Mouse (Mus musculus) embryonic facial prominence, embryonic 13.5 days (tissue): ENCODE data around the gene Zfp710. TPM values are rescaled to one million over a fixed set of nuclear protein-coding genes. Genes with fewer than 3 reads are reported as not detected.
"Not testable (repeated sequence)": the region's sequence is repeated elsewhere in the genome, so short reads cannot be mapped to it uniquely, and the experiment has no call there.

Experiments used
- ATAC-seq: fragments of 200-750 bp; cut with Nextera tagmentation; 2 replicates; pipeline ENCODE4 v1.8.0; 2017; ENCODE audit warnings: low read depth; ENCODE audit not compliant: insufficient number of reproducible peaks, insufficient read depth, low FRiP score, low TSS enrichment
- H3K27ac ChIP-seq: fragments of 300-500 bp; sonication (generic); 2 replicates; pipeline ENCODE4 v1.5.1; 2015; ENCODE audit warnings: moderate library complexity, mild to moderate bottlenecking, inconsistent platforms
- H3K27me3 ChIP-seq: fragments of 300-500 bp; sonication (generic); 2 replicates; pipeline ENCODE4 v1.6.1; 2015; ENCODE audit warnings: mild to moderate bottlenecking, inconsistent platforms
- H3K36me3 ChIP-seq: fragments of 300-500 bp; sonication (generic); 2 replicates; pipeline ENCODE4 v1.6.1; 2015; ENCODE audit warnings: mild to moderate bottlenecking, inconsistent platforms
- H3K4me1 ChIP-seq: fragments of 300-500 bp; sonication (generic); 2 replicates; pipeline ENCODE4 v1.6.1; 2015; ENCODE audit warnings: inconsistent platforms
- H3K4me2 ChIP-seq: fragments of 300-500 bp; sonication (generic); 2 replicates; pipeline ENCODE4 v1.6.1; 2015; ENCODE audit warnings: moderate library complexity, mild to moderate bottlenecking, inconsistent platforms
- H3K4me3 ChIP-seq: fragments of 300-500 bp; sonication (generic); 2 replicates; pipeline ENCODE4 v1.5.1; 2015; ENCODE audit warnings: mild to moderate bottlenecking, inconsistent platforms
- H3K9ac ChIP-seq: fragments of 300-500 bp; sonication (generic); 2 replicates; pipeline ENCODE4 v1.6.1; 2015; ENCODE audit warnings: mild to moderate bottlenecking, inconsistent platforms
- H3K9me3 ChIP-seq: fragments of 300-500 bp; sonication (generic); 2 replicates; pipeline ENCODE4 v1.6.1; 2016; ENCODE audit warnings: inconsistent platforms
- WGBS: fragments of 180-500 bp; shearing (Covaris S2); methylation state at CpG from one replicate; pipeline ENCODE4 v1.1.7; 2015; ENCODE audit warnings: mixed read lengths; 5-methylcytosine and 5-hydroxymethylcytosine counted together
- polyA plus RNA-seq: library from polyadenylated mRNA; unstranded; fragments of >200 nt; fragmentation: Nextera tagmentation; extraction: Ambion mirVana; gene quantifications from 2 replicates; pipeline ENCODE4 v1.2.1, GENCODE M21; 2015

The Zfp710 gene
- 20.1 and 21.9 TPM in 2 replicates for polyA plus RNA-seq

DNA sequence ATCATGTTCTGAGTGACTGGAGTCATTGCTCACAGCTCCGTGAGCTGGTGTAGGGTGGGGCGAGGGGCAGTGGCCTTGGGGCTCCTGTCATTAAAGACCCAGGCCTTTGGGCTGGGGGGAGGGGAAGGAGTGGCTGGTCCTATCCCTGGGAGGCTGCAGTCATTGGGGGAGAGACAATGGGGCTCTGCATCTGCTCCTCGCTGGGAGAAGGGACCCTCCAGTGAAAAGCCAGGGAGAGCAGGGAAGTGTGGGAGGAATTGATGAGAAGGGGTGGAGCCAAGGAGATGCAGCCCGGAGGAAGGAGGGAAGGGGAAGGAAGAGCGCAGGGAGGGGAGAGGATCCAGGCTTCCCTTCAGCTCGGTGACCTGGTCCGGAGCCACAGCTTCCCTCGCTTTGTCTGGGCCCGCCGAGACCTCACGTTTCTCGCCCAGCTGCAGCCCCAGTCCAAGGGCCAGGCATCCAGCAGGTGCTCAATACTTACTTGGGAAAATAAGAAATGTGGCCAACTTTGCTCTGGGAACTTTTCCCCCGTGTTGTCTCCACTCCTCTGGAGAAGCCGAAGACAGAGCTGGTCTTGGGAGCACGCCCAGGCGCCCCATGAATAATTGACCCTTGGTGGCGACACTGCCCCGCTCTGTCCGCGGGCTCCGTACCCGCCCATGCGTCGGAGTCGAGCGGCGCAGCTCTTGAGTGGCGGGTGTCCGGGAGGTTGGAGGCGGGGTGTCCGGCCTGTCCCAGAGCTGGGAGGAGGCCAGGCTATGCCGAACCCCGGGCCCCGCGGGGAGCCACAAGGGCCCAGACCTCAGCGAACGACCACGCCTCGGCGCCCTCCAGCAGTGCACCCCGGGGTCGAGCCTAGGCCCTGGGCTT lies at the start of gene Zfp710:
Gene Zfp710 (plus strand): TSS at position 294 of the 870 bp plus-strand sequence.
- WGBS = under 1% methylated on average over 42 of the region's 42 CpGs

DNA sequence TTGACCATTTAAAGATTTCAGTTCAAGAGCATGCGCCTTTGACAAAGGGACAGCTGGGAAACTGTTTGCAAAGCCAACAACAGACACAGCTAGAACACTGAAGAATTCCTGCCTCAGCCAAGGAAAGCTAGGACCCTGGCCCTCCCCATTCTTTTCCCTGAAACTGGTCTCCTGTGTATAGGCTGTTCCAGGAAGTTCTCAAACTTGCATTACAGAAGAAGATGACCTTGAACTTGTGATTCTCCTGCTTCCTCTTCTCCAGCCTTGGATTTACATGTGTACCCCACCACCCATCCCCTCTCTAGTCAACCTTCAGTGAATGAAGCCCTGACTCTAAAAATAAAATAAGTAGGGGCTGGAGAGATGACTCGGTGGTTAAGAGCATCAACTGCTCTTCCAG lies 49.3 kb upstream of the Zfp710 start:
- no peak for ATAC-seq
- Histone ChIP-seq H3K4me2 (no peak overlapping the region), H3K9me3 (no peaks in the 10 kb centered on the region), H3K27ac (no peak overlapping the region), H3K4me1 (no peaks in the 10 kb centered on the region), H3K9ac (no peak overlapping the region), H3K4me3 (no peak overlapping the region), H3K27me3 (no peaks in the 10 kb centered on the region), H3K36me3 (no peaks in the 10 kb centered on the region)
- 81% methylated on average over 2 of the region's 2 CpGs for WGBS

More for the DNA sequence above, at the start of gene Zfp710:
- H3K9ac ChIP-seq = peak within 1 kb of the TSS; percentile 93
- peak within 1 kb of the TSS; percentile 82 for H3K4me3 ChIP-seq
- no peaks in the 10 kb centered on the region for H3K27me3 ChIP-seq
- no peaks in the 10 kb centered on the region for H3K36me3 ChIP-seq
- H3K4me2 ChIP-seq = peak within 1 kb of the TSS; percentile 89
- peak within 1 kb of the TSS; percentile 98 for H3K27ac ChIP-seq
- H3K4me1 ChIP-seq = peaks cover 34% of the 10 kb centered on the region
- H3K9me3 ChIP-seq = no peaks in the 10 kb centered on the region
- peak; percentile 38 for ATAC-seq

DNA sequence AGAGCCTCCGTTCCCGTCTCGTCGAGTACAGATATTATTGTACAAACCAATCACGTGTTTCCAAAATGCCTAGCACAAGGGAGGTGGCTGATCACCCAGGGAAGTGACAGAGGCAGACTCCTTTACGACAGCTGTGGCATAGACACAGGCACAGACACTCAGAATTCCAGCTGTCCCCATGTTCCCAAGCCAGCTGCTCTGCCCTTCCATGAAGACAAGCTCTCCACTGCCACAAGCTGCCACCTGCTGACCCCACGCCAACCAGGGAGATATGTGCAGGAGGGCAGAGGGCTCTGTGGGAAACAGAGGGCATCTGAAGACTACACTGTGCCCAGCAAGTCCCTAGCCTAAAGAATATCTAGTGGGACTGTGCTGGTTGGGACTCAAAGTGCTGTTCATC lies 37.9 kb upstream of the Zfp710 start:
- H3K36me3 ChIP-seq = no peaks in the 10 kb centered on the region
- no peak for ATAC-seq
- H3K9me3 ChIP-seq = no peaks in the 10 kb centered on the region
- no peaks in the 10 kb centered on the region for H3K4me1 ChIP-seq
- no peak overlapping the region for H3K4me2 ChIP-seq
- WGBS = 80% methylated on average over 7 of the region's 7 CpGs
- H3K9ac ChIP-seq = no peak overlapping the region
- H3K27me3 ChIP-seq = no peaks in the 10 kb centered on the region
- H3K27ac ChIP-seq = no peak overlapping the region
- H3K4me3 ChIP-seq = no peak overlapping the region

- Histone ChIP-seq H3K4me3 (no peak overlapping the region), H3K36me3 (no peaks in the 10 kb centered on the region), H3K27me3 (no peaks in the 10 kb centered on the region), H3K27ac (no peak overlapping the region), H3K4me2 (no peak overlapping the region), H3K9ac (no peak overlapping the region), H3K9me3 (no peaks in the 10 kb centered on the region), H3K4me1 (no peaks in the 10 kb centered on the region)
- ATAC-seq = no peak
- WGBS = 47% methylated on average over 3 of the region's 3 CpGs
Measured at GRCm38 (mm10) chr7:79987745-79988144, 36.9 kb upstream of the Zfp710 start.

DNA sequence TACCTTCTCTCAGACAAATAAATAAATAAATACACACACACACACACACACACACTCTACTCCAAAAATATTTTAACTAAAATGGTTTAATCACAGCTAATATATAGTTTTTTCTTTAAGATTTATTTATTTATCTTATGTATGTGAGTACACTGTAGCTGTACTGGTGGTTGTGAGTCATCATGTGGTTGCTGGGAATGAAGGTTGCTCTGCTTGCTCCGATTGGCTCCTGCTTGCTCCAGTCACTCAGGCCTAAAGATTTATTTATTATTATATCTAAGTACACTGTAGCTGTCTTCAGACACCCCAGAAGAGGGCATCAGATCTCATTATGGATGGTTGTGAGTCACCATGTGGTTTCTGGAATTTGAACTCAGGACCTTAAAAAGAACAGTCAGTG lies 36.1 kb upstream of the Zfp710 start:
- H3K4me3 ChIP-seq, H3K27ac ChIP-seq, H3K4me1 ChIP-seq, H3K9me3 ChIP-seq, ATAC-seq, H3K36me3 ChIP-seq, H3K4me2 ChIP-seq, H3K9ac ChIP-seq, H3K27me3 ChIP-seq: not testable (repeated sequence)
- 95% methylated on average over 1 of the region's 1 CpGs for WGBS

GRCm38 (mm10) chr7:79994476-79994875 lies 30.1 kb upstream of the Zfp710 start:
- H3K27me3 ChIP-seq = no peaks in the 10 kb centered on the region
- no peak for ATAC-seq
- no peaks in the 10 kb centered on the region for H3K4me1 ChIP-seq
- H3K4me2 ChIP-seq = no peak overlapping the region
- H3K9me3 ChIP-seq = no peaks in the 10 kb centered on the region
- H3K27ac ChIP-seq = no peak overlapping the region
- H3K9ac ChIP-seq = no peak overlapping the region
- 27% methylated on average over 8 of the region's 8 CpGs for WGBS
- H3K36me3 ChIP-seq = no peaks in the 10 kb centered on the region
- H3K4me3 ChIP-seq = no peak overlapping the region

DNA sequence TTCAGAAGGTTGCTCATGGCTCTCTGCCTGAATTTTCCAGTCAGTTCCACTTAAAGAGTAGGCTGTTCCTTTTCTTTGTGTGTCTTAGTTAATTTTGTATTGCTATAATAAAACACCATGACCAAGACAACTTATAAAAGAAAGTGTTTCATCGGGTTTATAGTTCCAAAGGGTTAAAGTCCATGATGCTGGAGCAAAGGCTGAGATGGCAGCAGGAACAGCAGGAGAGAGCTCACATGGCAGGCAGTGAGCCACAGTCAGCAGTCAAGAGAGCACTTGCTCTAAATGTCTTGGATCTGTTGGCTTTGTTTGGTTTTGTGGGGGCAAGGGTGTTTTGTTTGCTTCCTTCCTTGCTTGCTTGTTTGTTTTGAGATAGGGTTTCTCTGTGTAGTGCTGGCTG lies 26.9 kb upstream of the Zfp710 start:
- Histone ChIP-seq H3K4me3 (no peak overlapping the region), H3K27me3 (no peaks in the 10 kb centered on the region), H3K36me3 (no peaks in the 10 kb centered on the region), H3K27ac (no peak overlapping the region), H3K9me3 (no peaks in the 10 kb centered on the region), H3K4me2 (no peak overlapping the region), H3K4me1 (no peaks in the 10 kb centered on the region), H3K9ac (no peak overlapping the region)
- ATAC-seq = no peak
- WGBS = 85% methylated on average over 1 of the region's 1 CpGs

DNA sequence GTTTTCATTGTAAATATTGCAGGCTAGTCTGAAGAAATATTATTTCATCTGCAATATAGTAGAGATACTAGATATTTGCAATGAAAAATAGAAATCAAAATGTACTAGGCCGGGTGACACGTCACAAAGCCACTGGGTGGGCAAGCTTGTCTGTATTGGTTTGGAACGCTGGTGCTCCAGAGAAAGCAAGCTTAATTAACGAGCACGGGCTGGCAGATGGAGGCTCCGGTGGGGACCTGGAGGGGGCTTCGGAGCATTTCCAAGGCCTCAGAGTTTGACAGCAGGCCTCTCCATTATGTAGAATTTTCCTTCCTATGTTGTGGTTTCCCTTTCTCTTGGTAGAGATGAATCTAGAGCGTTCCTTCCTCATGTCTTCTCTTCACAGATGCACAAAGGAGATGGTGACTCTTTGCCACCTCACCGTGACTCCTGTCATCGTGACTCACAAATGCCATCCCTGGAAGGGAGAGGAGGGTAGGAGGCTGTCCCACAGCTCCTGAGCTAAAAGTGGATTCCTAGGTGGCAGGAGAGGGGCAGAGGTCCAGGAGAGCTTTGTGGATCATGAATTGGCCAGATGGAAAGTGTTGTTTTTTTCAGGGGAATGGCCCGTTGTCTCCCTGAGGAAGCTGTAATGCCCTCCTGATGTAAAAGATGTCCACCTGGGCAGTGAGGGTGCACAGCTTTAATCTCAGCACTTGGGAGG lies 22.1 kb upstream of the Zfp710 start:
- no peaks in the 10 kb centered on the region for H3K36me3 ChIP-seq
- H3K9ac ChIP-seq = no peak overlapping the region
- H3K27ac ChIP-seq = no peak overlapping the region
- 80% methylated on average over 11 of the region's 11 CpGs for WGBS
- H3K9me3 ChIP-seq = no peaks in the 10 kb centered on the region
- no peaks in the 10 kb centered on the region for H3K27me3 ChIP-seq
- no peaks in the 10 kb centered on the region for H3K4me1 ChIP-seq
- no peak for ATAC-seq
- H3K4me2 ChIP-seq = no peak overlapping the region
- no peak overlapping the region for H3K4me3 ChIP-seq

GRCm38 (mm10) chr7:80004776-80005554 lies 19.6 kb upstream of the Zfp710 start:
- 50% methylated on average over 19 of the region's 20 CpGs for WGBS
- Histone ChIP-seq H3K4me3 (no peak overlapping the region), H3K4me2 (no peak overlapping the region), H3K27ac (no peak overlapping the region), H3K27me3 (no peaks in the 10 kb centered on the region), H3K36me3 (no peaks in the 10 kb centered on the region), H3K9me3 (no peaks in the 10 kb centered on the region), H3K4me1 (no peaks in the 10 kb centered on the region), H3K9ac (no peak overlapping the region)
- no peak for ATAC-seq

DNA sequence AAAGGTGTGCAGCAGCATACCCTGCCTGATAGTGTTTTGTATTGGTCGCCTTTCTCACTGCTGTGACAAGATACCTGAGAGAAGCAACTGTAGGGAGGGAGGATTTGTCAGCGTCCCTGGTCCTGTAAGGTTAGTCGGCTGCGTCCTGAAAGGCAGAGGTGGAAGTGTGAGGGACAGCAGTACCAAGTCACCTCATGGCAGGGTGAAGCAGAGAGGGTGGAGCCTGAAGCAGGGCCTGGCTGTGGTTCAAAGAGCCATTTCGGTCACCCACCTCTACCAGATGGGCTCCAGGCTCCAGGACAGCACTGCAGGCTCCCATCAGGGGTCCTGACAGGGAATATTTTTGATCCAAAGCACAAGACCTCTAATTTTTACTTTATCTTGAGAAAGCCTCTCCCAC lies 13.9 kb upstream of the Zfp710 start:
- Histone ChIP-seq H3K9me3 (no peaks in the 10 kb centered on the region), H3K36me3 (no peaks in the 10 kb centered on the region), H3K4me3 (no peak overlapping the region), H3K9ac (no peak overlapping the region), H3K4me2 (no peak overlapping the region), H3K4me1 (no peaks in the 10 kb centered on the region), H3K27me3 (no peaks in the 10 kb centered on the region), H3K27ac (no peak overlapping the region)
- ATAC-seq = no peak
- WGBS = 76% methylated on average over 5 of the region's 5 CpGs

- Histone ChIP-seq H3K4me2 (no peak overlapping the region), H3K4me3 (no peak overlapping the region), H3K27ac (no peak overlapping the region), H3K9ac (no peak overlapping the region), H3K4me1 (no peaks in the 10 kb centered on the region), H3K9me3 (no peaks in the 10 kb centered on the region), H3K27me3 (no peaks in the 10 kb centered on the region), H3K36me3 (no peaks in the 10 kb centered on the region)
- WGBS = 67% methylated on average over 2 of the region's 2 CpGs
- ATAC-seq = no peak
Measured at GRCm38 (mm10) chr7:80011470-80011869, 13.1 kb upstream of the Zfp710 start.
